Mouse (Mus musculus) heart, embryonic 14.5 days (tissue): ENCODE data around the gene Rab20. TPM values are rescaled to one million over a fixed set of nuclear protein-coding genes. Genes with fewer than 3 reads are reported as not detected.

Experiments used
- ATAC-seq: fragments of 200-750 bp; cut with Nextera tagmentation; 2 replicates; pipeline ENCODE4 v1.8.0; 2017; ENCODE audit warnings: low read depth, moderate TSS enrichment; ENCODE audit not compliant: insufficient number of reproducible peaks, insufficient read depth, low FRiP score
- H3K27ac ChIP-seq, 2 experiments: fragments of 200-500 bp in 1 of 2; fragments of 300-500 bp in 1 of 2; sonication (generic) in 1 of 2; replicated peaks in 1 of 2; 2 replicates each; pipeline ENCODE4 v1.5.1; 2012 to 2014; ENCODE audit warnings: low read depth in 2 of 2, low read length in 2 of 2, control low read depth in 1 of 2, mild to moderate bottlenecking in 1 of 2, mixed read lengths in 1 of 2; ENCODE audit not compliant: control insufficient read depth in 1 of 2, insufficient read depth in 1 of 2
- H3K27me3 ChIP-seq: fragments of 300-500 bp; sonication (generic); 2 replicates; pipeline ENCODE4 v1.6.1; 2014; ENCODE audit warnings: mild to moderate bottlenecking, low read length, control low read depth; ENCODE audit not compliant: control insufficient read depth, insufficient read depth
- H3K36me3 ChIP-seq: fragments of 300-500 bp; sonication (generic); 2 replicates; pipeline ENCODE4 v1.6.1; 2014; ENCODE audit warnings: mild to moderate bottlenecking, control low read depth, low read length, mixed read lengths; ENCODE audit not compliant: control insufficient read depth, insufficient read depth
- H3K4me1 ChIP-seq, 2 experiments: fragments of 200-500 bp in 1 of 2; fragments of 300-500 bp in 1 of 2; sonication (generic) in 1 of 2; 2 replicates each; pipeline ENCODE4 v1.6.1; 2012 to 2014; ENCODE audit warnings: low read length in 2 of 2, control low read depth in 1 of 2, mixed read lengths in 1 of 2; ENCODE audit not compliant: control insufficient read depth in 2 of 2, insufficient read depth in 2 of 2
- H3K4me2 ChIP-seq: fragments of 300-500 bp; sonication (generic); 2 replicates; pipeline ENCODE4 v1.6.1; 2014; ENCODE audit warnings: mild to moderate bottlenecking, low read length
- H3K4me3 ChIP-seq, 2 experiments: fragments of 200-500 bp in 1 of 2; fragments of 300-500 bp in 1 of 2; sonication (generic) in 1 of 2; 2 replicates each; pipeline ENCODE4 v1.5.1; 2012 to 2014; ENCODE audit warnings: low read length in 2 of 2, mild to moderate bottlenecking in 2 of 2, control low read depth in 1 of 2, low read depth in 1 of 2, moderate library complexity in 1 of 2; ENCODE audit not compliant: control insufficient read depth in 1 of 2, insufficient read depth in 1 of 2
- H3K9ac ChIP-seq: fragments of 300-500 bp; sonication (generic); 2 replicates; pipeline ENCODE4 v1.6.1; 2014; ENCODE audit warnings: mild to moderate bottlenecking, low read length
- H3K9me3 ChIP-seq: fragments of 300-500 bp; sonication (generic); 2 replicates; pipeline ENCODE4 v1.6.1; 2016; ENCODE audit warnings: low read length, control low read depth; ENCODE audit not compliant: control insufficient read depth
- WGBS: fragments of 180-500 bp; shearing (Covaris S2); extraction: QIAGEN DNeasy Blood & Tissue Kit; methylation state at CpG from one replicate; pipeline ENCODE4 v1.1.7; 2014; 5-methylcytosine and 5-hydroxymethylcytosine counted together
- polyA plus RNA-seq: library from polyadenylated mRNA; unstranded; fragments of >200 nt; fragmentation: Nextera tagmentation; extraction: Ambion mirVana; gene quantifications from 2 replicates; pipeline ENCODE4 v1.2.1, GENCODE M21; 2014

Rab20 gene
- polyA plus RNA-seq, 1 experiment from 2014 or later: 39.7 TPM

DNA sequence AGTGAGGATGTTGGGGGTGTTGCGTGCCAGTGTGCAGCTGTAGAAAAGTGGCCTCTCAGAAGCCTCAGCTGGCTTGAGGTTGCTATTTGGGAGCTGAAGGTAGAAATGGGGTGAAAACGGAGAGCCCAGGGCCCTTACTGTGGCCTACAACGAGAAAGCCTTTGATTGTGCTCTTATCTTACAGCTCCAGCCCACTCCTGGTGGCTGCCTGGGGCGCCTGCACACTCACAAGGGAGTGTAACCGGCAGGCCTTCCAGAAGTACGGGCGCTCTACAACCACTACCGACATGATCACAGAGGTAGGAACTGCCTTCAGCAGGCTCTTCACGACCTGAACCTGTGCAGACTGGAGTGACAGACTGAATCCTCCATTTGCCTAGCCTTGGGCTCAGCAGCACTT is 34.2 kb upstream of the Rab20 start:
- Histone ChIP-seq H3K27ac (no peak overlapping the region), H3K9me3 (no peaks in the 10 kb centered on the region), H3K36me3 (peaks cover 95% of the 10 kb centered on the region), H3K4me2 (no peak overlapping the region), H3K4me1 (peaks cover 0 to 7% of the 10 kb centered on the region in 2 experiments; a peak in 1 of 4 replicates), H3K9ac (no peak overlapping the region), H3K27me3 (no peaks in the 10 kb centered on the region), H3K4me3 (no peak overlapping the region)
- ATAC-seq: no peak
- 69% methylated on average over 9 of the region's 9 CpGs for WGBS

DNA sequence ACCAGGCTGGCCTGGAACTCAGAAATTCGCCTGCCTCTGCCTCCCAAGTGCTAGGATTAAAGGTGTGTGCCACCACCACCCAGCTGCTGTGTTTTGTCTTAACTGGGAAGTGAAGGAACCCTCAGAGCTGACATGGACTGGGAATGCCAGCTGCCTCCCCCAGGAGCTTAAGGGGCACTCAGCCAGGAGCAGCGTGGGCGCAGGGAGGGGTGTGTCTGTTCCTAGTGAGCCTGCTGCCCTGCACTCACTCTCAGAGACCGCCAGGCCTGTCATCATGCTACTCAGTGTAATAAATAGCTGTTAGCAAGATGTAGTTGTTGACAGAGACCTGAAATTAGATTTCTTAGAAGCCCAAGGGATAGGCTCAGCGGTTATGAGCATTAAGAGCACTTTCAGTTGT is 32.5 kb upstream of the Rab20 start:
- Histone ChIP-seq H3K4me2 (no peak overlapping the region), H3K9ac (no peak overlapping the region), H3K36me3 (peaks cover 97% of the 10 kb centered on the region), H3K4me3 (no peak overlapping the region), H3K27me3 (no peaks in the 10 kb centered on the region), H3K4me1 (peaks cover 0 to 7% of the 10 kb centered on the region in 2 experiments; a peak in 1 of 4 replicates), H3K27ac (no peak overlapping the region), H3K9me3 (no peaks in the 10 kb centered on the region)
- ATAC-seq: 0 out of 2 replicates have a peak, but pooled peaks have one; percentile 22
- 59% methylated on average over 5 of the region's 5 CpGs for WGBS

DNA sequence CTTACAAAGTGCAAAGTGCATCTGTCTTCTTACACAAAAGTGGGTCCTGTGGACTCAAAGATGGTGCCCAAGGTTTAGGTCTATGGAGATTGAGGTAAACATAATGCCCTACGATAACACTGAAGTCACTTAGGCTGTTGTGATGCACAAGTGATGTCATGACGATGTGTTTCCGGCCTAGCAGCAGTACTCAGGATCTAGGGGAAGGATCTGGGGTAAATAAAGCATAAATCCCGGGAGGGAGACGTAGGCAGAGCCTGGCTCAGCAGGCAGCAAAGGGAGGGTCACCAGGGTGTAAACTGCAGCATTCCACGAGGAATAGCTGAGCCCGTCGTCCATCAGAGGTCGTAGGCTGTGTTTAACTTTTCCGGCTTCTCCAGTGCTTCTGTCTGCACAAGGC is 30.4 kb upstream of the Rab20 start:
- Histone ChIP-seq H3K4me1 (peaks cover 0 to 7% of the 10 kb centered on the region in 2 experiments; a peak in 1 of 4 replicates), H3K4me2 (no peak overlapping the region), H3K27me3 (no peaks in the 10 kb centered on the region), H3K9ac (no peak overlapping the region), H3K36me3 (peaks cover 97% of the 10 kb centered on the region), H3K27ac (no peak overlapping the region), H3K4me3 (no peak overlapping the region), H3K9me3 (no peaks in the 10 kb centered on the region)
- WGBS: 85% methylated on average over 10 of the region's 10 CpGs
- no peak for ATAC-seq

DNA sequence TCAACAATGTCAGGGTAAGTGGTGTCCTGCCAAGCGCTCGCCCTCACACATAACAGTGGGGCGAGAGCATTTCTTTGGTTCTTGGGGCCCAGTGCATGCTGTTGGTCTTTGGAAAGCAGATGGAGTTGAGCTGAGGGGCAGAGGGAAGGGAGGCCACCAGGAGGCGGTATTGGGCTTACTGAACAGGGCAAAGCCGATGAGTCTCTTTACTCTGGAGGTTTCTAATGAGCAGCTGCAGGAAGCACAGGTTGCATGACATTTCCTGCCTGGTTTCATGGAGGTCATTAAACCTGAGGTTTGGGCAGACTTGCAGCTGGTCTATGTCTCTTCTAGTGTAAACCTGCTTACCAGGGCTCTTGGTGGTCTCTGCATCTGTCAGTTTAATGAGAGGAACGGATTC is 28.3 kb upstream of the Rab20 start:
- Histone ChIP-seq H3K4me3 (no peak overlapping the region), H3K4me1 (peaks cover 0 to 7% of the 10 kb centered on the region in 2 experiments; a peak in 1 of 4 replicates), H3K27ac (no peak overlapping the region), H3K36me3 (peaks cover 95% of the 10 kb centered on the region), H3K9me3 (no peaks in the 10 kb centered on the region), H3K4me2 (no peak overlapping the region), H3K9ac (no peak overlapping the region), H3K27me3 (no peaks in the 10 kb centered on the region)
- no peak for ATAC-seq
- 68% methylated on average over 6 of the region's 6 CpGs for WGBS

DNA sequence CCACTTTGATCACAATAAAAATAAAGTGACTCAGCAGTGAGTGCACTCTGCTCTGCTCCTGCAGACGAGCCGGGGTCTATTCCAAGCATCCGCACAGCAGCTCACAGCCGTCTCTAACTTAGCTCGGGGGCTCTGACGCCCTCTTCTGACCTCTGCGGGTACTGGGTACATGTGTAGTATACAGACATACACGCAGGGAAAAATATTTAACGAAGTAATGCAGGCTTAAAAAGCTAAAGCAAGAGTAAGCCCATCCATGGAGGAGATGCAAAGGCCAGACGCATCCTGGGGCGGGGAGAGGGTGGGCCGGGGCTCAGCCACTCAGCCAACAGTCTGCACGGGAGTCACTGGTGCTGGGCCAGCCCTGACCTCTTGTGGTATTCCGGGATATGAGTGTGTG is 27.6 kb upstream of the Rab20 start:
- no peaks in the 10 kb centered on the region for H3K27me3 ChIP-seq
- H3K4me1 ChIP-seq: peaks cover 0 to 2% of the 10 kb centered on the region in 2 experiments; a peak in 1 of 4 replicates
- H3K27ac ChIP-seq: no peak overlapping the region
- H3K9me3 ChIP-seq: no peaks in the 10 kb centered on the region
- 85% methylated on average over 14 of the region's 14 CpGs for WGBS
- H3K4me3 ChIP-seq: no peak overlapping the region
- H3K36me3 ChIP-seq: peaks cover 93% of the 10 kb centered on the region
- no peak for ATAC-seq
- no peak overlapping the region for H3K9ac ChIP-seq
- H3K4me2 ChIP-seq: no peak overlapping the region

DNA sequence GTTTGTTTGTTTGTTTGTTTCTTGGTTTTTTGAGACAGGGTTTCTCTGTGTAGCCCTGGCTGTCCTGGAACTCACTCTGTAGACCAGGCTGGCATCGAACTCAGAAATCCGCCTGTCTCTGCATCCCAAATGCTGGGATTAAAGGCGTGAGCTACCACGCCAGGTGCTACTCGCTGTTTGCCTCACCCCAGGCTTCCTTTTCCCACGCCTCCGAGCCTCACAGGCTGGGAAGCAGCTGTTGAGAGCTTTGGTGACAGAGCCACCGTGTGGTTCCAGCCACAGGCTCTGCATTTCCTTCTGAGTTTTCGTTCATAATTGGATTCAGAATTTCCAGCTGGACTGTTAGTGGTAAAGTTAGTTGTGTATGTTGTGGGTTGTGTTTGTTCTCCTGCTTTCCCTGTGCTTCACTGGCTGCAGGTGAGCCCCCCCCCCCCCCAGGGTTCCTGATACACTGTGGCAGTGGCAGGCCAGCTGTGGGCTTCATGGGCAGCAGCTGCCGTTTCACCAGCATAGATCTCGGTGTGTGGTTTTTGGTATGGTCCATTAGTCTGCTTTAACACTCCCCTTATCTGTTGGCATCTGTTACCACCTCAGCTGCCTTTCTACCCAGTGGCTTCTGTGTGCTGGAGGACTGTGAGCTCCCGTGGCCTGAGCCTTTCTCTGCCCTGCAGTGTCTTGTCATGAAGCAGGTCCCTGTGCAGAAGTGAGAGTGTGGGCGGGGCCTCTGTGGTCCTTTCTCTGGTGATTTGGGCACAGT is 25.1 kb upstream of the Rab20 start:
- no peak for ATAC-seq
- WGBS: 83% methylated on average over 13 of the region's 13 CpGs
- Histone ChIP-seq H3K27ac (no peak overlapping the region), H3K4me1 (peaks cover 0 to 2% of the 10 kb centered on the region in 2 experiments; a peak in 2 of 4 replicates), H3K4me3 (no peak overlapping the region), H3K27me3 (no peaks in the 10 kb centered on the region), H3K4me2 (no peak overlapping the region), H3K9ac (no peak overlapping the region), H3K36me3 (peaks cover 69% of the 10 kb centered on the region), H3K9me3 (no peaks in the 10 kb centered on the region)

DNA sequence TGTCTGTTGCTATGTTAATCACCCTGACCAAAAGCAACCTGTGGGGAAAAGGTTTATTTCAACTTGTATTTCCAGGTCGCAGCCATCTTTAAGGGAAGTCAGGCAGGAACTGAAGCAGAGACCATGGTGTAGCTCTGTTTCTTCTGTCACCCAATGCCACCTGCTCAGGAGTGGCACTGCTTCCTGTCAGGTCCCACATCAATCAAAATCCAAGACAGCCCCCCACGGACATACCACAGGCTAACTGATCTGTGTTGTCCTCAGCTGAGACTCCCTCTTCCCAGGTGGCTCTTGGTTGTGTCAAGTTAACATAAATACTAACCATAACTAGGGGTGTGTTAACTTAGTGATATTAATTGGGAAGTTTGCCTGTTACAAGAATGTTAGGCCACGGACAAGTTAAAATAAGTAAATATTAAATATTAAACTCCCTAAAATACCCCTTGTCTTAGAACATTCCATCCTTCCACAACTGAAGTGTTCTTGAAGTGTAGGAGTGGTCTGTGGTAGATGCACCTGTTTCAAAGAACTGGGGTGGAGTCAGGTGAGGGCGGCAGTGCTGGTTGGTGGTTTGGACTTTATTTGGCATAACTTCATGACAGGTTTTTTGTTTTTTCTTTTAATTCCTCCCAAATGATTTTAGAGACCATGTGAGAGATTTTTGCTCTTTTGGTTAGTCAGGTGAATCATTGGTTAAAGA is 20.4 kb upstream of the Rab20 start:
- Histone ChIP-seq H3K27me3 (no peaks in the 10 kb centered on the region), H3K27ac (no peak overlapping the region), H3K4me3 (no peak overlapping the region), H3K9me3 (no peaks in the 10 kb centered on the region), H3K36me3 (peaks cover 25% of the 10 kb centered on the region), H3K4me2 (no peak overlapping the region), H3K4me1 (peaks cover 3 to 13% of the 10 kb centered on the region in 2 experiments; a peak in 3 of 4 replicates), H3K9ac (no peak overlapping the region)
- ATAC-seq: no peak
- 87% methylated on average over 4 of the region's 4 CpGs for WGBS
